Mouse (Mus musculus): ENCODE data around the gene Kcnip1. TPM values are rescaled to one million over a fixed set of nuclear protein-coding genes. Genes with fewer than 3 reads are reported as not detected.

Kcnip1 gene
- polyA plus RNA-seq, 1 experiment from 2014 or later, result 110 TPM

DNA sequence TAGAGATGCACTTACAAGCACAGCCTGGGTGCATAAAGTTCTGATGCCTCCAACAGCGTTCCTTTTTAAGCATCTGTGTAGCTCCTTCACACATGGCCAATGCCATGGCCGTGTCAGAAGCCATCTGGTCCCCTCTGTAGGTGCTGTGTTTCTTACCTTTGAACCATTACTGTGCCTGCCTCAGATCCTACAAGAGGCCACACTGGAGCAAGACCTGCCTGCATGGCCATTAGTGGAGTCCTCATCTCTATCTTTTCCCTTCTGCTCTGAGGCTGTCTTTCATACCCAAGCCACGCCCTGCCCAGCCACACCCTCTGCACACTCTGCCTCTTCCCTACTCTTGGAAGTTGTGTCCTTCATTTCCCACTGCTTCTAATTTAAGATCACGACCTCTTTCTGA is 400.1 kb downstream of the Kcnip1 start:
- Histone ChIP-seq H3K36me3 (replicated peaks; ENCODE audit: control insufficient read depth, insufficient read depth) (no peaks in the 10 kb centered on the region), H3K27ac (no peak overlapping the region), H3K4me3 (replicated peaks; ENCODE audit: low read length) (no peak overlapping the region), H3K4me2 (replicated peaks) (no peak overlapping the region), H3K9me3 (ENCODE audit: control insufficient read depth, low read length) (no peaks in the 10 kb centered on the region), H3K27me3 (ENCODE audit: control insufficient read depth, insufficient read depth, low read length) (no peaks in the 10 kb centered on the region), H3K9ac (no peak overlapping the region), H3K4me1 (replicated peaks; ENCODE audit: control insufficient read depth, insufficient read depth, low read length) (no peaks in the 10 kb centered on the region)
- DNase-seq (ENCODE audit: low spot score) (no peak), ATAC-seq (ENCODE audit: low FRiP score) (no peak)
- 80% methylated on average over 4 of the region's 4 CpGs for WGBS

DNA sequence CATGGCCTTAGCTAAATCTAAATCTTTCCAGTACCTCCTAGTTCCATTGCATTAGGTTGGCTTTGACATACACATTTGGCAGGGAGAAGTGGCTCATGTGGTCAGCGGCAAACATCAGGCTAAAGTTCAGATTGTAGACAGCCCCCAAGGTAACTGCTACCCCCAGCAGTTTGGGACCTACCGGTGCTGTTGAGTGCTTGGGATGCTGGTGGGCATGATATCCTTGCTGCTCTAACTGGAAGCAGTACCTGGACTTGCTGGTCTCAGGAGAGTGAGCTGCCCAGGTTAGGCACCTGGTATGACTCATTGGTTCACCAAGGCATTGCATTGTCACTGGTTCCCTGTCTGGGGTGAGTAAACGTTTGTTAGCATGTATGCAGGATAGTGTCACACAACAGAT is 402.2 kb downstream of the Kcnip1 start:
- H3K4me2 ChIP-seq (replicated peaks), result no peak overlapping the region
- no peak for ATAC-seq (ENCODE audit: low FRiP score)
- no peak overlapping the region for H3K9ac ChIP-seq
- H3K9me3 ChIP-seq (ENCODE audit: control insufficient read depth, low read length), result no peaks in the 10 kb centered on the region
- H3K4me3 ChIP-seq (replicated peaks; ENCODE audit: low read length), result no peak overlapping the region
- no peak for DNase-seq (ENCODE audit: low spot score)
- H3K4me1 ChIP-seq (replicated peaks; ENCODE audit: control insufficient read depth, insufficient read depth, low read length), result no peaks in the 10 kb centered on the region
- H3K27ac ChIP-seq, result no peak overlapping the region
- no peaks in the 10 kb centered on the region for H3K36me3 ChIP-seq (replicated peaks; ENCODE audit: control insufficient read depth, insufficient read depth)
- H3K27me3 ChIP-seq (ENCODE audit: control insufficient read depth, insufficient read depth, low read length), result no peaks in the 10 kb centered on the region
- WGBS, result 90% methylated on average over 3 of the region's 3 CpGs

DNA sequence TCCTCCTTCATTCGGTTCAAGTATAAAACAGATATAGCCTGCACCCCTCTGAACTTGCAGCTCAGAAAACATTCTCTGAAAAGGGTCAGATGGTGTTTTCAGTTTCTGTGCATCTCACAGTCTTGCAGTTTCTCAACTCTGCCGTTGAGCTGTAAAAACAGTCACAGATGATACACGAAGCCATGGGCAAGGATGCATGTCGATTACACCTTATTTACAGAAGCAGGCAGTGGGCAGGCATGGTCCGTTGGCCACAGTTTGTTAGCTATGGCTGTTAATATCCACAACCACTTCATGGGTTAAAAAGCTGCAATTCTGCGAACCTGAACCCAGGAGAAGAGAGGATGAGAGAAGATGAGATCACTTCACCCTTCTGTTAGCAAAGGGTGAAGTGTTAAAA is 406.3 kb downstream of the Kcnip1 start:
- DNase-seq (ENCODE audit: low spot score) (no peak), ATAC-seq (ENCODE audit: low FRiP score) (no peak)
- Histone ChIP-seq H3K9me3 (ENCODE audit: control insufficient read depth, low read length) (no peaks in the 10 kb centered on the region), H3K27ac (no peak overlapping the region), H3K9ac (no peak overlapping the region), H3K27me3 (ENCODE audit: control insufficient read depth, insufficient read depth, low read length) (no peaks in the 10 kb centered on the region), H3K4me3 (replicated peaks; ENCODE audit: low read length) (no peak overlapping the region), H3K36me3 (replicated peaks; ENCODE audit: control insufficient read depth, insufficient read depth) (no peaks in the 10 kb centered on the region), H3K4me1 (replicated peaks; ENCODE audit: control insufficient read depth, insufficient read depth, low read length) (no peaks in the 10 kb centered on the region), H3K4me2 (replicated peaks) (no peak overlapping the region)
- 90% methylated on average over 6 of the region's 6 CpGs for WGBS

DNA sequence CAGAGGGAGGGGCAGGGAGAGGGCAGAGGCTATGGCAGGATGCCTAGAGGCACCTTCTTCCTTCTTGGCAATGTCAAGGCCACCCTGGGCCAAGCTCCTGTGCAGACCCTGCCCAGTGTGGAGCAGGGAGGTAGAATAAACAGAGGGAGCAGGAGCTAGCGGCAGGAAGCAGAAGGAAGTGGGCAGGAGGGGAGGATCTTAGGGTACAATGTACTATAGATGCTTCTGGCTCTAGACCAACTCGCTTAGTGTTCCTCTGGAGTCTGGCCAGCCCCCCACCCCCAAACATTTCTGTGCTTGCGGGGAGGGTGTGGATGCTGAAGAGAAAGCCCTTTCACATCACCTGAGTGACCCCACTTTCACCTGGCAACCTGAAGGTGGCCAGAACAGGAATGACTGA is 413.3 kb downstream of the Kcnip1 start:
- no peaks in the 10 kb centered on the region for H3K4me1 ChIP-seq (replicated peaks; ENCODE audit: control insufficient read depth, insufficient read depth, low read length)
- no peak overlapping the region for H3K27ac ChIP-seq
- no peak overlapping the region for H3K9ac ChIP-seq
- WGBS, result 69% methylated on average over 3 of the region's 3 CpGs
- H3K4me3 ChIP-seq (replicated peaks; ENCODE audit: low read length), result no peak overlapping the region
- DNase-seq (ENCODE audit: low spot score) (no peak), ATAC-seq (ENCODE audit: low FRiP score) (no peak)
- H3K27me3 ChIP-seq (ENCODE audit: control insufficient read depth, insufficient read depth, low read length), result no peaks in the 10 kb centered on the region
- no peak overlapping the region for H3K4me2 ChIP-seq (replicated peaks)
- H3K9me3 ChIP-seq (ENCODE audit: control insufficient read depth, low read length), result no peaks in the 10 kb centered on the region
- no peaks in the 10 kb centered on the region for H3K36me3 ChIP-seq (replicated peaks; ENCODE audit: control insufficient read depth, insufficient read depth)

Other genes with a start within 250 kb of the Kcnip1 start
- gene Kcnmb1, start 30.1 kb downstream of the Kcnip1 start, polyA plus RNA-seq (2014; fragmentation: Nextera tagmentation; extraction: Ambion mirVana), result 0.18 and 0.25 TPM in 2 replicates
- gene Lcp2, start 53.8 kb upstream of the Kcnip1 start, polyA plus RNA-seq (2014; fragmentation: Nextera tagmentation; extraction: Ambion mirVana), result 1.8 and 2.0 TPM in 2 replicates
- gene 4930469K13Rik, start 105.4 kb upstream of the Kcnip1 start, polyA plus RNA-seq (2014; fragmentation: Nextera tagmentation; extraction: Ambion mirVana), result 10.7 and 16.5 TPM in 2 replicates
- not detected in 2 replicates for gene Foxi1, start 214.9 kb upstream of the Kcnip1 start, polyA plus RNA-seq (2014; fragmentation: Nextera tagmentation; extraction: Ambion mirVana)

All from hindbrain, embryonic 14.5 days (tissue).